Mouse (Mus musculus) ovary, postnatal 10 days (tissue): ENCODE results near the gene Calu.
A peak's percentile ranks its signal among the peaks of the same experiment; 100 is the strongest.
"Not testable (repeated sequence)": the region's sequence is repeated elsewhere in the genome, so short reads cannot be mapped to it uniquely, and the experiment has no call there.

Experiments
- DNase-seq: peaks from one replicate; pipeline ENCODE4 v3.0.0; 2022; ENCODE audit warnings: low spot score

The Calu gene

DNA sequence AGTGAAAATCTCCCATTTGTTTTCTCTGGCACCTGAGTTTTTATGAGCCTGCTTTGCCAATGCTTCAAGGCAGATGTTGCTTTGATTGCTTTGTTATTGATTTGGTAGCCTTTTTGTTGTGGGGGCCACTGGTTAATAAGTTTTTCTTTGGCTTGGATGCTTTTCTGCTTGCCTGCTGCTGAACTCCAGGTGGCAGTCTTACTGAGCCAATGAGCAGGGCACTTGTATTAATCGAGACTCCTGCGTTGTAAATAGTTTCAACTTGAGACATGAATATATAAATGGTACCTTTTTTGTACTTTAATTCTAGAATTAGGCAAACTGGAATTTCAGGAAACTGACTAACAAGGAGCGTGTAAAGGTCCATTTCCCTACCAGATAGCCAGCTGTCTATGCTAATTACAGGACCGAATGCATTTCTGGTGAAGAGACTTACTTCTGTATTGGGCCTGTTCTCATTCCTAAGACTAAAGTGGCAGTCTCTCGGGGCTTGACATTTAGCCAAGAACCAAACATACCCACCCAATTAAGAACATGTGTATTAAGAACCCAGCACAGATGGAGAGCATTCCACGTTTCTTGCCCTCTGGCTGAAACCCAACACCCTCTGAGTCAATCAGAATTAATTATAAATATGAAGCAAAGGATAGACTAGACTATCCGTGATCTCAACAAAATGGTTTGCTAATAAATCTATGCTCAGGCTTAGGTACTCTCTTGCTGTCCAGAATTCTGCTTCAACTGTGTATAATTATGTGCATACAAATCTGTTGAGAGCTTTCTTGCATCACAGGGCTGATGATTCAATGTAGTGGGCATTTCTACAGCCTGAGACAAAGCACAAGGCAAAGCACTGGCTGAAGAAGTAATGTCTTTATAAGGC lies 14.6 kb downstream of the Calu start:
- DNase-seq, result no peak

DNA sequence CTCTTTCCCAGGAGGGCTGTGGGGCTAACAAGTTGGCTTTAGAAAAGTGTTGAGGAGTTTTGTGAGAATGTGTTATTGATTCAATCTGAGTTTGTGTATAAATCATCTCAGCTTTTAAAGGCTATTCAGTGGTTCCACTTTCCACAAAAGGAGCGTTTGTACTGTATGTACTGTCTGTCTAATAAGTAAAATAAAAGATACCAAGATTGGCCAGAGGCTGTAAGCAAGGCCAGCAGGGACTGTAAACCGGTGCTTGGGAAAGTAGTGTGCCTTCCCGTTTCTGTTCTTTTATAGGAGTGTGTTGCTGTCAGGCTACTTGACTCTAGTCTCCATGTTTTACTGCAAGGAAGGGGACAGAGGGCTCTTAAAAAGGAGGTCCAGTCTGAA lies 15.3 kb downstream of the Calu start:
- DNase-seq, result no peak

DNA sequence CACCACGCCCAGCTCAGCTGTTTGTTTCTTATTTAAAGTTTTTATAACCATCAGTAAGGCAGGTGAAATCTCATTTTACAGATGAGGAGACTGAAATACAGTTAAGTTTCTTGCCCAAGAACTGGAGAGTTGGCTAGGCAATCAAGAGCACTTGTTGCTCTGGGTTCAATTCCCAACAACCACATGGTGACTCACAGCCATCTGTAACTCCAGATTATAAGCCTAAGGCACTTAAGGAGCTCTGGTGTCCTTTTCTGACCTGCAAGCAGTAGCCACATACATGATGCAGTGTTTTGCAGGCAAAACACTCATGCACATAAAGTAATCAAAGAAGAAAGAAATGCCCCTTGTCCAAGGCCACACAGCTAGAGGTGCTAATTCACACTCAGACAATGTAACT lies 17.4 kb downstream of the Calu start:
- no peak for DNase-seq

DNA sequence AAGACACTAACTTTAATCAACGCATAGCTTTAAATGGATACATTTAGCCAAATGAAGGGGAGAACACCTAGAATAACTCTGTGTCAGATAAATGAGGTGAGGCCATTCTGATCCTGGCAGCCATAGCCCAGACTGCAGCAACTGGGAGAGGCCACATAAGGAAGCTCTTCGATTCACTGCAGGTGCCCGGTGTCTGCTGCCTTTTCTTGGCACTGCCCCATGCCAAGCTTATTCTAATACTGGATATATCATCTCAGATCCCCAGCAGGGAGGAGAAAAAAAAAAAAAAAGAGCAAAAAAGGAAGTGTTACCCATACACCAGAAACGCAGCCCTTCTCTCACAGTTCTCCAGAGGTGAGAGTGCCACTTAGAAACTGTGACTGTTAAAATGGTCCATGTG lies 29.5 kb downstream of the Calu start:
- DNase-seq, result no peak

DNA sequence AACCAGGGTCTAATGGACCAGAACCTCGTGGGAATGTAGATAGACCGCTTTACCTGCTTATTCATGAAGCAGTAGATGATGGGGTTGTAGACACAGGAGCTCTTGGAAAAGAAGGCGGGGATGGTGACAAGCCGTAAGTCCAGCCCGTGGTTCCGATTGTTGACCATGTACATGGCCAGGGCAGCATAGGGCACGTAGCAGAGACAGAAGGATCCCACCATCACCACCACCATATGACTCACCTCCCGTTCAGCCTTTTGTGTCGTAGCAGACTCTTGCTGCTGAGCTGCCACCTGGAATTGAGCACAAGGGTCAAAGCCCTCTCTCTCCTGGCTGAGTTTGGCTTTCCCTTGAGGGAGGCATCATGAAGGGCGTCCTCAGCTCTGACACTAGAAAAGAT lies 30.8 kb downstream of the Calu start:
- no peak for DNase-seq

DNA sequence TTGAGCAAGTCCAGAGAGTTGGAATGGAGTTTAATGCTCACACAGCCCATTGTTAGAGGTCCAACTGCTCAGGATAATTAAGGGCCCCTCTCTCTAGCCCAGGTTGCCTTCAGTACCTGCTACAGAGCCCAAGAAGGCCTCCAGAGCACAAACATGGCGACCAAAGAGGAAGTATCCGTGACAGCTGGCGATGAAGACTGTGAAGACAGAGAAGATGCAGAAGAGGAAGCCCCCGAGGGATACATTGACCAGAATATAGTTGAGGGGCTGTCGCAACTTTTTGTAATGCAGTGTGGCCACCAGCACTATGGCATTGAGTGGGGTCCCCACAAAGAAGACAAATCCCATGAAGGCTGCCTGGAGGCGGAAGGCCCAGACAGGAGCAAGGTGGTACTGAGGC lies 32.1 kb downstream of the Calu start:
- DNase-seq, result no peak

DNA sequence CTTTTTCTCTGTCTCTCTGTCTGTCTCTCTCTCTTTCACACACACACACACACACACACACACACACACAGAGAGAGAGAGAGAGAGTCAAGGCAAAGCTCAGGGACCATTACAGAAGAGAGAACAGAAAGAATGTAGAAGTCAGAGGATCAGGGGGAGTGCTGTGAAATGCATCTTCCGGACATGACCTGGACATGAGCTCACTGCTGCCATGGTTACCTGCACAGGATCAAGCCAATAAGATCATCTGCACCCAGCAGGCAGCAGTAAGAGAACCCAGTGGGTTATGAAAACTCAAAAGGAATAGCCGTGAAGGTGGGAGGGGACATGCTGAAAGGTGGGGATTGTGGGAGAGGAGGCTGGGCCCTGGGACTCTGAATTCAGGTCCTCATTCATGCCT lies 34.6 kb downstream of the Calu start:
- DNase-seq, result no peak

DNA sequence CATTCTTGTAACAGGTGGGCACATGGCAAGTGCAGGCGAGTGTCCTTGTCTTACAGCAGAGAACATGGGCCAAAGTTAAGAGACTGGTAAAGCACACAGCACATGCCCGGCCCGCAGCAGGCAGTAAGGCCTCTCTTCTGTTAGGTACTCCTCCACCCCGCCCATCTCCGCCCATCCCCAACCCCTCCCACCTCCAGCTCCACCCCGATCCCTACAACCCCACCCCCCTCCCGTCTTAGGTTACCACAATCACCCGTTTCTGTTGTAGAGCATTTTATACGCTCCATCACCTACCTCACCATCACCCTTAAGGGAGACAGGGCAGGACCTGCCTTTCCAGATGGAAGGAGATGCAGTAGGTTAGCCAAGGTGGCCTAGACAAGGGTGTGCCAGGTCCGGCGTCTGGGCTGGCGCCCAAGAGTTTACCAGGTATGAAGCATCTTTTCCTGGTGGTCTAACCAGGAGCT lies 40.2 kb downstream of the Calu start, which contains the start of gene Opn1sw:
TSS of gene Opn1sw (minus strand) at position 417 of the 467 bp plus-strand sequence.
- no peak for DNase-seq

DNA sequence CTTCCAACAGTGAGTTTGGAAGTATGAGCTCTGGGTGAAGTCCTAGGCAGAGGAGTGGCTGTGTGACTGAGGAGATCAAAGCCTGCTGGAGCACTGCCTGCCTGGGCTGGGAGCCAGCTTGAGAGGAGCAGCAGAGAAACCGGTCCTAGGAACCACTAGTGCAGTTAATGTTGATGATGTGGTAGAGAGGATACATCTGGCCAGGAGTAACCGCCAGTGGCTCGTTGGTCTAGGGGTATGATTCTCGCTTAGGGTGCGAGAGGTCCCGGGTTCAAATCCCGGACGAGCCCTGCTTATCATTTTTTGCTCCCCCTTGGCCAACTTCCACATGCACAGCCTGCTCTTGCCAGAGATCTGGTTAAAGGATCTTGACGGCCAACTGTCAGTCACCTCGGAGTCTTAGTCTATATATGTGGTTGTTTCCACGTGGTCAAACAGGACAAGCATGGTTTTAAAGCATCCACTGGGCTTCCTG lies 40.8 kb downstream of the Calu start:
- peak; percentile 94 for DNase-seq

DNA sequence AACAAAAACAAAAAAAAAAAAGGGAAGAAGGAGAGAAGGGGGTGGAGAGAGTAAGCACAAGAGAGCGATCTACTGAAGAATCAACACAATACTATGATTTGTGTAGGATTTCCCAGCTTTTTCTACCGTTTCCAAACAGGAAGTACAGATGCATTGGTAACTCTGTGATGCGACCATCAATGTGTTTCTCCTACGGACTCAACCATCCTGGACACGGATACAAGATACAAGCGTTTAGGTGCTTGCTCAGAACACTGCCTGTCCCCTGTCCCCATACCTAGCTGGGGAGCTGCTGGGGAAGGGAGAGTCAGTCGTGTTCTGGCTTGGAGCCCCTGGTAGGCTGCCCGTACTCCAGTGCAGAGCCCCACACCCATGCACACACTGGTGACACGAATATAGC lies 41.6 kb downstream of the Calu start:
- DNase-seq, result no peak

DNA sequence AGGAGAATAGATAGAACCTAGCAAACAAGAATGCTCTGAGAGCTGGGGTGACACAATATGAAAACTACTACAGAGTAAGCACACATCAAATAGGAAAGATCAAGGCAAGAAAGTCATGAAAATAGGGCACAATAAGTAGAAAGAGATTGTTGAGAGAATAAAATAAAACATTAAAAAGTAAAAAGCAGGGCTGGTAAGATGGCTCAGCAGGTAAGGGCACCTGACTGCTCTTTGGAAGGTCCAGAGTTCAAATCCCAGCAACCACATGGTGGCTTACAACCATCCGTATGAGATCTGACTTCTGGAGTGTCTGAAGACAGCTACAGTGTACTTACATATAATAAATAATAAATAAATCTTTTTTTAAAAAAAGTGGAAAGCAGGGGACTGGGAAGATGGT lies 42.6 kb downstream of the Calu start:
- not testable (repeated sequence) for DNase-seq

DNA sequence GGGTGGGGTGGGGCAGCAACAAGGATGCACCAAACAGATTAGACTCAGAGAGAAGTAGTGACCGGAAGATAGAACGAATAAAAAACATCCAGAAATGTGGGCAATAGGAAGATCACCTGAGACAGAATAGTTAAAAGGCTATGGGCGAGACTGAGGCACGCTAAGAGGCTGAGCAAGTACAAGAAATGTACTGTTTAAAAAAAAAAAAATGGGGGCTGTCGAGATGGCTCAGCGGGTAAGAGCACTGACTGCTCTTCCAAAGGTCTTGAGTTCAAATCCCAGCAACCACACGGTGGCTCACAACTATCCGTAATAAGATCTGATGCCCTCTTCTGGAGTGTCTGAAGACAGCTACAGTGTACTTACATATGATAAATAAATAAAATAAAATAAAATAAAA lies 43.4 kb downstream of the Calu start:
- not testable (repeated sequence) for DNase-seq

DNA sequence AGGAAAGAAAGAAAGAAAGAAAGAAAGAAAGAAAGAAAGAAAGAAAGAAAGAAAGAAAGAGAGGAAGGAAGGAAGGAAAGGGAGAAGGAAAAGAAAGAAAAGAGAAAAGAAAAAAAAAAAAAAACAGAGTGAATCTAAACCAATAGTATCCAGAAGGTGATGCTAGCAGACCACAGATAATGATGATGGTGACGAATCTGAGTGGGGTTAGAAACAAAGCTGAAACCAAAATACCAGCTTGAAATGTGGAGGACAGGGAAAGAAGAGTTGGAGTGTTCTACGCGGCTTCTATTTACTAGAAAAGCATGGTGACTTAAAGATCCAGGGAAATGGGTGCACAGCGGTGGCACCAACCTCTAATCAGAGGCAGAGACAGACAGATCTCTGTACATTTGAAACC lies 43.9 kb downstream of the Calu start:
- DNase-seq, result no peak

DNA sequence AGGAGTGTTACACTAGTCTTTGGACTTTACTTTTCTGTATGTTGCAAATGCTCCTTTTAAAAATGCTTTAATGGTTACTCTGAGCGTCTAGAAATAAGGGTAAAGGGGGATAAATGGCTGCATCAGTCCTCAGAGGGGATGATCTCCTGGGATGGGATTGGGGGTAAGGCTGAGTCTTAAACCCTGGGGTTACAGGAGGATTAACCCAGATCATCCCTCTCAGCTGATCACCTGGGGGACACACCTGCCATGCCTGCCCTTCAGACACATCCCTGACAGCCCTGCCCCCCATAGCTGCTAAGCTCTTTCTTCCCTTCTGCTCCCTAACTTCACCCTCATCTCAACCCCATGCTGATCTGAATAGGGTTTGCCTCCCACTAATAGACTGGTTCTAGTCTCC lies 46.4 kb downstream of the Calu start:
- no peak for DNase-seq

DNA sequence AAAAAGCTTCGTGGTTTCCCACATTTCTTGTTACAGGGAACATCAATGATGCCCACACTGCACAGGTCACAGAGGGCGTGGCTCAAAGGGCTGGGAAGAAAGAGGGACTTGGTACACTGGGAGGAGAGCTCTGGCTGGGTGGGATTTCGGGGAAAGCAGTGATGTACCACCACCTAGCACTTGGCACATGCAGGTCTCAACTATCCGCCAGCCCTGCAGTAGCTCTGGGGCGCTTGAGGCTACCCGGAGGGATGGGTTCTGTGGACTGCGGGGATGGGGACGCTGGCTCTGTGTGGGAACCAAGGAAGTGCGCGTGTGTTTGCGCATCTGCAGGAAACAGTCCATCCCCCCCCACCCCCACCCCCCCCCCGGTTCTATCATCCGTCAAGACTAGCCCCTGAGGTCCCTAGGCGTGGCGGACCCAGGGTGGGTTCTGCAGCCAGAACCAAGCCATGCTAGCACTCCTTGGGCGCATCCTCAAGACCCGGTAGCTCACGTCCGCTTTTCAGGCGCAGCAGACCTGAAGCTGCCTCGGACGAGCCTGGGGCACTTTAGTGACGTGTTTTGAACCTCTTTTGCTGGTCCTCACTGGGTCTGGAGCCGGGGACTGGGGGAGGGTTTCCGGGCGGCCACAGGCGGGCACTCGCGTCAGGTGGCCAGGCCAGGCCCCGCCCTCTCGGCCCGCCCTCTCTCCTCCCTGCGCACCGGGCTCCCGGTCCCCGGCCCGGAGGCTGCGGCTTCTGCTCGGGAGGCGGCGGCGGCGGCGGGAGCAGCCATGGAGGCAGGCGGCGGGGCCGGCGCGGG lies 48.2 kb downstream of the Calu start, which contains the start of gene Ccdc136:
TSS of gene Ccdc136 (plus strand) at position 400 of the 804 bp plus-strand sequence.
- DNase-seq, result peak; percentile 49

DNA sequence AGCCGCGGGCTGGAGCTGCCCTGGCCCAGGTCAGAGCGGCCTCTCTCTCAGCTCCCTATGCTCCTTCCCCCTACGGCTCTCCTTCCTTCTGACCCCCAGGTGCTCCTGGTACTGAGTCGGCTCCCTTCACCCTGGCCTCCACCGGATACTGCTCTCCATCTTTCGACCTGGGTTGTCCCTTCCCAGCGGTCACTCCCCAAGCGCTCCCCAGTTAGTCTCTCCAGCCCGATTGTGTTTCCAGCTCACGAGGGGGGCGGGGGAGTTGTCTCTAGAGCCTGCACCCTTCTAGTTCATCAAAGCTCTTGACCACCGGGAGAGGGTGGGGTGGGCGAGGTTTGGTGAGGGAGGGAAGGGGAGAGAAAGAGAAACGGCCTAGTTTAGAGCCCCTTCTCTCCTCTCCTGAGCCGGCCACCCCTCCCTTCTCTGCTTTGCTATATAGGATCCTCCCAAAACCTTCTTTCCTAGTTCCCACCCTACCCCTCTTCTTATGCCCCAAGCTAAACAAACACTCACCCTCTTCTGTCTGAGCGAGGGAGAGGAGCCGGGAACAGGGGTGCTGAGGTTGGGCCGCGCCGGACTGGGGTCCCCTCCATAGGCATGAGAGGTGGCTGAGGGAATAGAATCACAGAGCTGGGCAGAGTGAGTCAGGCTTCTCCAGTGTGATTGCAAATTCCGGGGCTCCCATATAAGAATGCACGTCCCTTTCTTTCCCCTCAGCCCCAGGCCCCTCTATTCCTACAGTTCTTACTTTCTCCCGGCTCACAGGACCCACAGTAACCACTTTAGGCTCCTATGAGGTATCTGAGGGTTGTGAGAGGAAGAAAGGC lies 49.1 kb downstream of the Calu start:
- DNase-seq, result no peak

DNA sequence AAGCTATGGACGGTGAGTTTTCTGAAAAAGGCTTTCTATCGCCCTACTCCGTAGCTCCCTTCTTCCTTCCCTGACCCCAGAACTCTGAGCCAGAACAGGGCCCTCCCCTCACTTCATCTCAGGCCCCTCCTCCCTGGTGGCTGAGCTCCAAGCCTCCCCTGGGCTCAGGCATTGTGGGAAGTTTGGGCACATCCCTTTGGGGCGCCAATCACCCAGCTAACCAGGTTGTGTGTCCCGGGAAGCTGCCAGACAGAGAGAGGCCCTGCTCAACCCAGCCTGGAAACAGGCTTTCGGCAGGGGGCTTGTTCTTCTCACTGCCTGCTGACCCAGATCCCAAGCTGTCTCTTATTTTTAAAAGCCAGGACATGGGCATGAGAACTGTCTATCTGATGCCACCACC lies 49.7 kb downstream of the Calu start:
- DNase-seq, result no peak

DNA sequence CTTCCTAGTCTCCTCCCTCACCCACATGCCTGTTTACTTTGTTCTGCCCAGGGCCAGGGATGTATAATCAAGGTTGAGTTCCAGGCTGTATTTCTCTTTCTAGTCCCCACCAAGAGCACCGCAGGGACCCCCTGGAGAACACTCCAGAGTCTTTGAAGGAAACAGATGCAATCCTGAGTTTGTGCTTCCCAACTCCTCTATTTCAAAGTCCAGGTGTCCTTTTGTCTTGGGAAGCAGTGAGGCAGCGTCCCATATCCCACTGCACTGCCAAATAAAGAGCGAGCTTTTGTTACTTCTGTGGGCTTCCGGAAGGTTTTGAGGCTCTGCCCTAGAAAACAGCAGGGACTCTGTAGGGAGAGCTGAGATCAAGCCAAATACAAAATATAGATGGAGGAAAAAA lies 52.0 kb downstream of the Calu start:
- no peak for DNase-seq

DNA sequence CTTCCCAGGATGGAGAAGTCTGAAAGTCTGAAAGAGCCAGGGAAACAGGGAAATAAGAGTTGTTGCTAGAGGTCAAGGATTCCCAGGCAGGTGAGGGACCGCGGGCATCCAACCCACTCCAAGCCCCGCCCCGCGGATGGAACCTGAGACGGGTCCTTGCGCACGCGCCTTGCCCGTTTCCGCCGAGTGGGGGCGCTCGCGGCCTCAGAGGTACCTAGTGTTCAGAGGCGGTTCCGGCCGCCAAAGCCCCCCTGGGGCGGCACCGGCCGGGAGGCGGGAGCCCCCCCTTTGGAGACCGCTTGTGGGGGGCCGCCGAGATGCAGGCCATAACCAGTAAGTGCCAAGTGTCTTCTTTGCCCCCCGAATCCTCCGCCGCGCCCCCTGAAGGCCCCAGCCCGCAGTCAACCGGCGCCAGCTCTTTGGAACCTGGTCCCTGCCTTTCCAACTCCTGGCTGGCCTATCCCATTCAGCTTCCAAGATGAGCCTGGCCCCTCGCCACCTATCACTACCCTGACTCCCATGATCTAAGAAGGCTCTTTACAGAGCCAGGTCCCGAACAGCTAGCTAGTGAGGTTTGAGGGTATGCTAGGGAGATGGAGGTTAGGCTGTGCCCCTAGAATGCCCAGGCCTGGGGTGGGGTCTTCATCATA lies 54.9 kb downstream of the Calu start:
- no peak for DNase-seq

DNA sequence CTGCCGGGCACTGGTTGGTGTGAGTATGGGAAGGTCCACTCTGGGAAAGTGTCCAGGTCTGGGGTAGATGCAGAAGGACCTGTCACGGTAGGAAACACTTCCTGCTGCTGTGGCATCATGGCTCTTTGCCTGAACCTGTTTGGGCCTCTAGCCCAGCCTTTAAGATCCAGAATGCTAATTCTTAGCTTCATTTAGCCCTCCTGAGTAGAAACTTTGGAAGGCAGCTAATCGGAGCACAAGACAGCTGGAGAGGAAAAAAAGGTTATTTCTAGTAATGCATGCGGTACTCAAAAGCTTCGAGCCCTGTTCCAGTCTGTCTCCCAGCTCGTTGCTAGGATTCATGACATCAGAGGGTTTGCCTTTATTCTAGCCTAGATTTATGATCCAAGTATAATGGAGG lies 58.5 kb downstream of the Calu start:
- no peak for DNase-seq

DNA sequence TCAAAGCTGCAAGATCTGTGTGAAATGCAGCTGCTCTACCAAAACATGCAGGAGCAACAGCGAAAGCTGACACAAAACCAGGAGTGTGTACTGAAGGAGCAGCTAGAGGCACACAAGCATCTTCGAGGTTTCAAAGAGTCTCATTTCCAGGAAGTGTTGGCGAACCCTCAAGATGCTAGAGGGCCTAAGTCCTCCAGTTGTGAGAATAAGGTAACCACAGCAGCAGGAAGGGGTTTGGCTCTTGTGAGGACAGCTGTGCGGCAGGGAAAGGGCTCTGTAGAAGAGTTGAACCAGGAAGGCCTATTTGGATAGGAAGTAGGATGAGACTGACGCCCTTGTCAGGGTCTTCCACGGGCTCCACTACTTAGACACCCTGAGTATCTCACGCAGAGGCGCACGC lies 67.6 kb downstream of the Calu start:
- DNase-seq, result no peak

DNA sequence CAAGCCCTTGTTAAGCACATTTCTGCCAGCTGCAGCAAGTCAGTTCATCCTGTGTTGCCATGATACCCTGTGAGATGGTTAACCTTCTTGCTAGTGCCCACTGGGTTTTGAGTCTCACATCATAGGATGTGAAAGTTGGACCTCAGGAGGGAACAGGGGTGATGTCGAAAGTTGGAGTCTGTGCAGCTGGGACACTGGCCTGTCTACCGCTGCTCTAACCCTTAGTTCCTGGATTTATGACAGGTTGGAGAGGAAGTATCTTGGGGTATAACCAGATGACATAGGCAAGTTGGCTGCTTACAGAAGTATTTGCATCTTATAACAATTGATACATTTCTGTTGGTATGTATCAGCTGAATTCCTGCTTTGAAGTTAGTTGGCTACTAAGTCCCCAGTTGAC lies 72.7 kb downstream of the Calu start:
- DNase-seq, result no peak
